Mouse (Mus musculus) CH12F3 (cell line): ENCODE data around the gene Slx4ip.

ENCODE experiments used
- in situ Hi-C: fragments of 300-500 bp; cut with MboI; formaldehyde crosslinking; loops from 2 replicates; pipeline ENCODE4 v1.14.3; 2020; ENCODE audit warnings: low sequenced_read_pairs

Gene Slx4ip

DNA sequence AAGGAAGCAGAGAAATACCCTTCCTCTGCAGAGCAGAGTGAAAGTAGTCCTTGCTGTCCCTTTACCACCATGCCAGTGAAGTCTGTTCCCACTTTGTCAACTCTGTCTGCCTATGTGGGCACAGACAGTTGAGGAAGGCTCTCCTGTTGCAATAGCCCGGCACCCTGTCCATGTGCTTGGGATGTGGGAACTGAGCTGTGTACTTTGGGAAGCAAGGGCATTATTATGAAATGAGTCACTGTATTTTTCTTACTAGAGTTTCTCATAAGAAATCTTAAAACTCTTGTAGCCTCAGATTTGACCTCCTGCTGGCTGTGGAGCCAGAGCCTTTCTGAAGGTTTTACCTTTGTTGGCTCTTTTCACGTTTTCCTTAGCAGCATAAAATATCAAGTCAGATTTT is 158.3 kb downstream of the Slx4ip start:
- in situ Hi-C loops: no loop called here

DNA sequence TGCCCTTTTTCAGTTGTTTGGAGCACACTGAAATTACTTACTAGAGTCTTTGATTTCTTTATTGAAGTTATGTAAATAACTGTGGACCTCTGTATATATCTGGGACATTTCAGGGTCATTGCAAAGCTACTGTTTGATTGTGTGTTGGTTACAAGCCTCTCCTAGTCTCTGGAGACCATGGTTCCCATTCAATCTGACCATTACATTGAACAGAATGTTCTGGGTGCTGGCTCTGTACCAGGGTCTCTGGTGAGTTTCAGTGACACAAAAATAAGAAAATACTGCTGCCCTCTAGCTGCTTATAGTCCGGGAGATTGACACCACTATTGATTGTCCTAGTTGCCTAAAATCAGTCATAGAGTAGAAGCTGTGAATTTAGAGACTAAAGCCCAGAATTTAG is 158.9 kb downstream of the Slx4ip start:
- in situ Hi-C loops: no loop called here

DNA sequence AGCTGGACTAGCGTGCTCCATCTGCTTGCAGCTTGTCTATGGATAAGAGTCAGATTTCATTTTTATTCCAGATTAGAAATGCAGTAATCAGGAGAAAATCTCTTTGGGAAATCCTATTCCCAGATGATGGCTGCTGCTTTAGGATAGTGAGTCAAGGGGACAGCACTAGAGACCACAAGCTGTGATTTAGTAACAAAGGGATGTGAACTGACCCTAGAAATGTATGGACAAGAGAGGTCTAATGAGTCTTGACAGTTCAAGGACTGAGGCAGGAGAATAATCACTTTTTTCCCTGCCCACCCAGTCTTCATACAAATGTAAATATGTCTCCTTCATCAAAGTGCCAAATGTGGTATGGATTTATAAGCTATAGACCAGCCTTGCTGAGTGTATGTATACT is 172.8 kb downstream of the Slx4ip start:
- in situ Hi-C loops: no loop called here

GRCm38 (mm10) chr2:137064513-137064912 is 173.5 kb downstream of the Slx4ip start:
- in situ Hi-C loops: no loop called here

DNA sequence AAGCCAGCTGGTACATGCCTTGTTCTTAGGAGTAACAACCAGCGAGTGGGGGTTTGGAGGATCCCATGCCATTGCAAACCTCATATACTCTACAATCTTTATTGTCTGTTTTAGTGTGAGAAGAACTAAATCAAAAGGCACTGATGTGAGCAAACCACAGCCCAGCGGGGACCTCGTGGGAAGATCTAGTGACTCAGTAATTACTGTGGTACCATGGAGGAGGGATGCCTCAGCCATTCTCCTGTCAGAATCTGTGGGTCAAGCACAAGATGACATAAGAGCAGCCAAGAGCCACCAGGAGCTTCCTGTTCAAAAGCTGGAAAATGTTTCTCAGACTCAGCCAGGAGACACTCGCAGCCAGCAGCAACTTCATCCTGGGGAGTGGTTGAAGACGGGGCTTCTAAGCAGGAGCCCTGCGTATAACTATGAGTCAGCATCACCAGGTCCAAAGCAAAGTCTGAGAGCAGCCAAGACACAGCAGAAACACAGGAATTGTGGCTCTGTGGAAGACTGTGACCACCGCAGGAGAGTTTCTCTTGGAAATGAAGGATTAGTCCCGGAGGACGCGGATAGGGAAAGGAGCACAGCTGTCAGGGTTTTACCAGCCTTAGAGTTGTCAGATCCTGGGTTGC is 176.6 kb downstream of the Slx4ip start:
- in situ Hi-C loops: no loop called here

DNA sequence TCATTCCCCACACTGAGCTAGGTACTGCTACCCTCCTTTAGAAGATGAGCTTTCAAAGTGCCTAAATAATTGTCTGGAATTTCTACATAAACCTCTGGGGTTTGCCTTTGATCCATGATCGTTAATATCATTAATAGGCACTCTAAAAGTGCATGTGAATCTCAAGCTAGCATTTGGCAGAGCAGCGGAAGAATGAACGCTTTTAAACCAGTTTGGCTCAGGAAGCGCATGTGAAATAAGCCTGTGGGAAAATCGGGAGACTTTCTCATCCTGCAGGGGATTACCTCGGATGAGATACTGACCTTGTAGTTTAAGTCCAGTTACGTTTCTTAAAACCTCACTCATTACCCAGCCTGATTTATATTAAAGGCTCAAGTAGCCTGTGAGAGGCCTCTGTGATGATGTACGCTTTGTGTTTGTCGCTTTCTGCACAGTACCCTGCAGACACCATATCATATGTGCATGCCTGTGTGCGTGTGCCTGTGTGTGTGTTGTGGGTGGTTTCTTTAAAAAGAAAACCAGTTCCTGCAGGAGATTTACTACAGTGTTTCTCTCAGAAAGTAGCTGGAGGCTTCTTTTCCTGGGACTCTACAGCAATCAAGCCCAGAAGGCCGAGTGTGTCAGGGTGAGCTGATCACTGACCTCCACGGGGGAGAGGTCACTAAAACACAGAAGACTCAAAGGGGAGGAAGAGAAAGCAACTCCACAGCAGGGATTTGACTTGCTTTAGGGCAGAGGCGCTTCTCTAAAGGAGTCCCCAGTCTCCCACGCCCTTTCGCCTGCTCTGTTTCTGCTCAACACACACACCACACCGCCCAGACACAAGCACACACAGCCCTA is 182.7 kb downstream of the Slx4ip start:
- in situ Hi-C loops: no loop called here

GRCm38 (mm10) chr2:137074313-137074620 is 183.2 kb downstream of the Slx4ip start:
- in situ Hi-C loops: no loop called here

GRCm38 (mm10) chr2:137078771-137079170 is 187.8 kb downstream of the Slx4ip start:
- in situ Hi-C loops: no loop called here

GRCm38 (mm10) chr2:137079721-137080320 is 188.8 kb downstream of the Slx4ip start:
- in situ Hi-C loops: no loop called here

DNA sequence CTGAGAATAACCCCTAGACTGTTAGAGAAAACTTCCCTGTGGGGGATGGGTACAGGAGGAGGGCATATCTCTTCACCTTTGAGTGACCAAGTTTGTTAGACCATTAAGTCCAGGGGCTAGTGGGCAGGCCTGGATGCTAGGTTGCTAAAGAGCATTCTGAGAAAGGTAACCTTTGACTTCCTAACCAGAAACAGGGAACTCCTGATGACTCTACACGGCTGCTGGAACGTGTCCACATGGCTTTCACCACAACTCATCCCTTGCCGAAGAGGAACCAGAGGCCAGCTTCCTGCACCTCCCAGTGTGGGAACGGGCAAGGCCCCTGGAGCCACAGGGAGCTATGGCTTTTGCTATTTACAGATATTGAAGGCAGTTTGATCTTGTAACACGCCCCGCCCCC is 189.4 kb downstream of the Slx4ip start:
- in situ Hi-C loops: no loop called here

- in situ Hi-C loops: no loop called here
Observed at GRCm38 (mm10) chr2:137081001-137081400, 190.0 kb downstream of the Slx4ip start.

- in situ Hi-C loops: no loop called here
Observed at GRCm38 (mm10) chr2:137082896-137083620, 192.0 kb downstream of the Slx4ip start.

DNA sequence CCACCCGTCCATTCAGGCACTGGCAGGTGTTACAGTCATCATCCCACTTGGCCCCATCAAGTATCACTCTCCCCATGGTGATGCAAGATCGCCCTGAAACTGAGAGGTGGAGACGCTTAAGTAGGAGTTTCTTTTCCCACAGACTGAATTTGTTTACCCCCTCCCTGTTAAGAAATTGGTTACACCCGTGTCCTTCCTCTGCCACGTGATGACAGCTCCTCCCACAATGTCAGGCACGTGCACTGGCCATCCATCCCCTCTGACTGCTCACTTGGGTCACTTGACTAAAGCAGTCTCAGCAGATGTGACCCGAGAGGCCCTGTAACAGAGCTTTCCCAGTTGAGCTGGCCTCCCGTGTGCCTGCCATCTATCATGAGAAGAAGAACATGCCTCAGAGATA is 194.2 kb downstream of the Slx4ip start:
- in situ Hi-C loops: no loop called here

GRCm38 (mm10) chr2:137086621-137087395 is 195.8 kb downstream of the Slx4ip start:
- in situ Hi-C loops: no loop called here

GRCm38 (mm10) chr2:137087705-137088104 is 196.7 kb downstream of the Slx4ip start:
- in situ Hi-C loops: no loop called here

- in situ Hi-C loops: no loop called here
Observed at GRCm38 (mm10) chr2:137091766-137092522, 200.9 kb downstream of the Slx4ip start.

GRCm38 (mm10) chr2:137092523-137093297 is 201.7 kb downstream of the Slx4ip start:
- in situ Hi-C loops: no loop called here

DNA sequence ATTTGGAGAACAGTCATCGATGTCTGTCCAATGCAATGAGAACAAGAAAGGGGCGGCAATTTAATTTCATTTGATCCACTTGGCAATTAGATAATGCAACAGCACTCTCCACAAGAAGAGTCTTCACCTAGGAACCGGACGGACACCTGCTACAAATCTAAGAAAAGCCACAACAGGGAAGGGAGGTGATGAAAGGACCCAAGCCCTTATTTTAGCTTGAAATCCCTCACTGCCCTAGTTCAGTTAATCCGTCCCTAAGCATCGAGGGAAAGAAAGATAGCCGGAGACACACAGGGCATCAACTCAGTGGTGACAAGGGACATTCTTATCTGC is 202.2 kb downstream of the Slx4ip start:
- in situ Hi-C loops: no loop called here

DNA sequence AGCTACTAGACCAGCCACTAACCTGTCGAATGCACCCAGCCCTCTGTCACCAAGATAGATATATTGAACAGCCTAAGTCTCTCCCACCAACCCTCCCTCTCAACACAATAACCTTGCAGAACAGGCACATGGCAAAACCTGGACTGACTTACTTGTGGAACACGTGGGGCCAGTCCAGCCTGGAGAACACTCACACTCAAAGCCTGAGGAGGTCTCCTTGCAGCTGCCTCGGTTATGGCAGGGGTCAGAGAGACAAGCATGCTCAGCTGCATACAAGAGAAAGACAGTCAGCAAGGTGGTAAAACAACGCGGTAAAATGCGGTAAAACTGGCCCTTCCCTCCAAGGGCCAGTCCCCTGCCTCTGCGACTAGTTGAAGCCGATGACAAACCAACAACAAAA is 203.3 kb downstream of the Slx4ip start:
- in situ Hi-C loops: no loop called here
